Mouse (Mus musculus): ENCODE results near the gene Il10ra.

The Il10ra gene

DNA sequence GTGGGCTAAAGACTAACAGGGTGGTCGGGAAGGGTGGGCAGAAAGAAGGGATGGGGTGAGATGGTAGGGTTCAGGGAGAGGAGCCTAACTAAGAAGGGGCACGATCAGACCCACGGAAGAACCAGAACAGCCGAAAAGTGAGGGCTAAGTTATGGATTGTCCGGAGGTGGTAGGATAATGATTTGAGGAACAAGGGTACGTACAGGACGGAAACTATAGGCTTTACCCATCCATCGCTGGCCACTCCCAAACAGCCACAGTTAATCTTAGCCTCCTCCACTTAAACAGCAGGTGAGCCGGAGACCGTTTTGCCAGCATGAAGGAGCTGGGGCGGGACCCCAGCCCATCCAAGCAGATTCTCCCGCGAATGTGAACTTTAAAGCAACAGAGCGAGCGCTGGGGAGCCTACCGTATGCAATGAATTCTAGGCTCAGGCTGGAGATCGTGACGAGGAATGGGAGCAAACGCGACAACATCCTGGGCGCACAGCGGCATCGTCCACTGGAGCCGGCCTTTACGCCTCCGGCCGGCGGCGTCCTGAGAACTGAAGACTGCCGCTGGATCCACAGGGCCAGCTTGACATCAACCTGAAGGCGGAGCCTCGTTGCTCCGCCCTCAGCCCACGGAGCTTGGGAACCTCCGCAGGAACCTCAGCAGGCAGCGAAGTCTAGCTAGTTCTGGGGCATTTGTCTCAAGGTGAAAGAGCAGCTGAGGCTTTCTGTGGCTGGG lies at the start of gene Il10ra:
Il10ra (minus strand) TSS at position 553 of the 729 bp plus-strand sequence.
- DNase-seq: peak; percentile 62 to 79

DNA sequence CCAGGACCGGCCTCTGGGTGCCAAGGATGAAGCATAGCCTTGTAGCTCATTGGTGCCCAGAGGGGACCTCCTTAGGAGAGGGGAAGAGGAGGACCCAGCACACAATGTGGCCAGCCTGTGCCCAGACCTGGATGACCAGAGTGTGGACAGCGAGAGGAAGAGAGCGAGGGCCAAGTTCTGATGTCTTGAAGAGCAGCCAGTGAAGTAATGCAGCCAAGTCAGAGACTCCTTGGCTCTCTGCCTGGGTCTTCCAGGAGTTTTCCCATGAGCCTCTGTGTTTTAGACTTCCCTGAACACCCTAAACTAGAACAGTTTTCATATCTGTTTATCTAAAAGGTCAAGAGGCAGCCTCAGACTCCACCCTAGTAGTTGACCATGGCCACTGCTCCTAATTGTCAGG lies 48.7 kb upstream of the Il10ra start:
- peak; percentile 37 to 63 for DNase-seq

GRCm38 (mm10) chr9:45313913-45314312 lies 45.0 kb upstream of the Il10ra start:
- DNase-seq: no peak

DNA sequence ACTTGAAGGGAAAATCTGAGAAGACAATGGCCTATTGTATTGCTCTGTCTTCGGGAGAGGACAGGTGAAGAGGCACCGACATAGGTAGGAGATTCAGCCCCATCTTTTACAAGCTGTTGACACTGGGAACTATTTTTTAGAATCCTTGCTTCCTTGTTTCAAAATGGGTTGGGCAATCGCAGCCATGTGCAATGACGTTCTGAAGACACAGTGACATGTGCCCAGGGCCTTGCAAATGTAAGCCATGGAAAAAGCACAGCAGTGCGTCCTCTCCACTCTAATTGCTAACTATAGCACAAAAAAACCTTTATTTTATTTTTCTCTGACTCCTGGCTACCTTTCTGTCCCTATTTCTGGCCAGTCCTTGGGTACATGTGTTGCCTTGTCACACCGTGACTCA lies 42.9 kb upstream of the Il10ra start:
- no peak for DNase-seq

DNA sequence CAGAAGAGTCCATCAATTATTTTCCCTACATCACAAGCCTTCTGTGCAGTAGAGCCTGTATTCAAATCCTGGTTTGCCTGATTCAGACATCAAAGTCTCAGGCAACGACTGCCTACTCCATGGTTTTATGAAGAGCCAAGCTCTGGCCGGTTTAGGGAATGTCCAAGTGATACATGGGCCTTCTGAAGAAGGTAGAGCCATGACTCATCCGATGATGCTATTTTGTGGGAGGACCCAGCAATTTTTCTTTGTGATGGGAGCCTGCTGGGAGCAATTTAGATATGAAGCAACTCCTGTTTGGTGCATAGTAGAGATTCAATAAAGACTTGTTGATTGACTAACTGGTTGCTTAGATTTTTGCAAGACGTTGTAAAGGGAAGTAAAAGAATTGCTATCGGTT lies 39.6 kb upstream of the Il10ra start:
- DNase-seq: no peak

DNA sequence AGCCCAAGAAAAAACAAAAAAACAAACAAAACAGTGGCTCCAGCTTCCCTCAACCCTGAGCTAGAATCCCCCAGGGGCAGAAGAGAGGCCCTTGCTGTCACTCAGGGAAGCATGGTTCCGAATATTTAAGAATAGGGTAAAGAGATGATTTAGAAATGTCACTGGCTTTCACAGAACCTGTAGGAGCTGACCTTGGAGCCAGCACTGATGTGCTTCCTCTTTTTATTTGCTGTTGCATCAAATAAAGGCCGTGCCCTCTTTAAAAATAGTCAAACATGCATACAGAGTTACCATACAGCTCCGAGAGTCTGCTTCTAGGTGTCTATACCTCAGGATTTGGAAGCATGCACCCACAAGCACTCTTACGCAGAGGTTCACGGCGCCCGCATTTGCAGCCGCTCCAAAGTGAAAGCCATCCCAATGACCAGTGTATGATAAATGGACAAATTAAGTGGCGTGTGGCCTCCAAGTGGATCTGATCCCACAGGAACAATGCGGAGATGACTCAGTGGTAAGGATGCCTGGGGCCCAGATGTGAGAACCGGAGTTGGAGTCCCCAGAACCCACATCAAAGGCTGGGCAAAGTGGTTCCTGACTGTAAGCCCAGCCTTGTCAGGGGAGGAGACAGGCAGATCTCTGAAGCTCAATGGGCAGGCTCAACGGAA lies 37.9 kb upstream of the Il10ra start:
- DNase-seq: no peak

GRCm38 (mm10) chr9:45301771-45302170 lies 32.8 kb upstream of the Il10ra start:
- DNase-seq: no peak

DNA sequence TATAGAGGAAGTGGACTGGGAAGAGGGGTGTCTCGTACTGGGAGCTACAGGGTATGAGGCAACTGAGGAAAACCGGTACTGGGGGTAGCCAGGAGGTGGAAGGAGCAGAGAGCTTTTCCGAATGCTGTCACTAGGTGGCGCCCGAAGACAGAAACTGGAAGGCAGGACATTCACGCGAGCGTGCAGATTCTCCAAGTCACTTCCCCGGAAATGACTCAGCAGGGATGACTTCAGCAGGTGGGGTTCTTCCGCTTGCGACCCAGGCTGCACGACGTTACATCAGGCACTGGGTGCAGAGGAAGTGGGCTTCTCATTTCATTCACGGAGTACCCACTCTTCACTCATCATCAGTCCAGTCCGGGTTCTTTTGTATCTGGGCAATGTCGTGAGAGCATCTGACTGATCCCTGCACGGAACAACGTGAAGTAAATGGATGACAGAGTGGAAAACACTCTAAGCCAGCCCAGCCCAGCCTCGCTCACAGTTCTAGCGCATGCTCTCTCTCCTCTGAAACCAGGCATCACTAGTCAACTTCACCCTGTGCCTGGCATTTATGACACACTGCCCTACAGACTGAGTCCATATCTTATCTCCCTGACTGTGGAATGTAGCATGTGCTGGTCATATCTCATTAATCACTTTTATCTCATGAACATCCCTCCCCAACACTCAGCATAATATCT lies 31.6 kb upstream of the Il10ra start:
- DNase-seq: peak; percentile 93 to 96

GRCm38 (mm10) chr9:45299231-45300006 lies 30.5 kb upstream of the Il10ra start:
- peak; percentile 31 to 71 for DNase-seq

DNA sequence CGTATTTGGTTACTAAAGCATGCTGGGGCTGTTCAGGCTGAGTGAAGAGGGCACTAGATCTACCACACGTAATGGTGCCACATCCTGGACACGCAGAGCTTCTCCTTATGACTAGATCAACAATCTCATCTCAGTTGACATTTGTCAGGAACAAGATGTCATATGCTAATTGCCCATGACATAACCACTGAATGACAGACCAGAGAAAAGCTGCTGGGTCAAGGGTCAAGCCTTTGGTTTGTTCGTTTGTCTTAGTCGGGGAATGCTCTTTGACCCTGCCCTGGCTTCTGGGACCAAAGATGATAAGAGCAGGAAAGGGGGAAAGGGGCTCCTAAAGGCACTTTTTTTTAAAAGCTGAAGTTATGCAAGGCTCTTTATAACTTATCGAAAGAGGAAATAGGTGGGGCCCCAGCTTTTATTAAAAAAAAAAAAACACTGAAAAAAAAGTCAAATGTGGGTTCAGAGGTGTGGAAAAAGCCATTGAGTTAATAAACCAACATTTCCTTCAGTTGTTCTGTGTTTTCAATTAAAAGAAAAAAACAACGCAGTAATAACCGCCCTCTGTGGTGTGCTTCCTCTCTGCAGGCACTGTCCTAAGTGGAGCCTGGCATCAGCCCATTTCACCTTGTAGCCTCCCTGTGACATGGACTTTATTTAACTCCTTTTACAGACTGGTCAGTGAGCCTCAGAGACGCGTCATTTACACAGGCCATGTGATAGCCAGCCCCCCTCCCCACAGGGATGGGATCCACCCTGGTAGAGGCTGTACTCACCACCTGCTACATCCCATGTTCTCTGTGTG lies 25.5 kb upstream of the Il10ra start:
- DNase-seq: no peak

DNA sequence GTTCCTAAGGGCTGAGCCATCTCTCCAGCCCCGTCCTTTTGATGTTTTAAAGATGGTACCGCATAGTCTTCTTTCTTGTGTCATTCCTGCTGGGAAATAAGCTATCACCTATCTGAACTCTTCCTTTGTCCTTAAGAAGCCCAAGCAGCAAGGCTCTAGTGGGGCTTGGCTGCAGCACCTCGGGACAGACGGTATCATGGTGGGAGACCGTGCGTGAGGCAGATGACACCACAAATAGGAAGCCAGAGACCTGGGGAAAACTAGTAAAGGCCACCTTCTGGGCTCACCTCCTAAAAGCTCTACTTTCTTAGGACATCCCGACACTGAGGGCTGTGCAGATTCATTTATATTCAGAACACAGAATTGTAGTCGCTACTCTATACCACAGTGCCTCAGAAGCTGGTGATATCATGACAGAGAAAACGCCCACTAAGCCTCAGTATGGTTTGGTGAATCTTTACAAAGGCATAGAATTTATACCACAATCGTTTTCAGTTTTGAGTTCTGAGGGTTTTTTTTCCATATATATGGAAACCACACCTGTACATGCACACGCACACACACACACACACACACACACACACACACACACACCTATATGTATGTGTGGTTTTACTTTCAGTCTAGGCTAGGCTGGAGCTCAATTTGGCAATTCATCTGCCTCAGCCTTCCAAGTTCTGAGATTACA lies 22.7 kb upstream of the Il10ra start:
- DNase-seq: no peak

GRCm38 (mm10) chr9:45282466-45282865 lies 13.5 kb upstream of the Il10ra start:
- DNase-seq: no peak

- no peak for DNase-seq
Observed at GRCm38 (mm10) chr9:45280891-45281290, 11.9 kb upstream of the Il10ra start.

DNA sequence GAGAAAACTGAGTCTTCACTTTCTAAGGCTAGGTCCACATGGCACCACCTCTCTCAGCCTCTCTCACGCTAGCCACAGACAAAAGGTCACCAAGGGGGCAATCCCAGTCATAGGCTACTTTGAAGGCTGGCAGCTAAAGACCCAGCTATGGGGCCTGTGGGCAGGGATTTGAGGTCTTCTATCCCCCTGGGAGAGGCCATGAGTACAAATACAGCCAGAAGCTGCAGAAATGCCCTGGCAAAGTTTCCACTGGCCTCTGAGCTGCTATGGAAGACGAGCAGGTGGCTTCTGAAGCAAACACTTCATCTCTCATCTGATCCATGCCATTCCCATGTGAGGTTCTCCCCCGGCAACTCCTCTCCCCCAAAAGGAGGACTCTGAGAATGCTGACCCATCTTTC lies 11.1 kb upstream of the Il10ra start:
- DNase-seq: no peak

- DNase-seq: no peak
Observed at GRCm38 (mm10) chr9:45274635-45275034, 5.7 kb upstream of the Il10ra start.

GRCm38 (mm10) chr9:45274218-45274617 lies 5.3 kb upstream of the Il10ra start:
- DNase-seq: no peak

- no peak for DNase-seq
Observed at GRCm38 (mm10) chr9:45272213-45272612, 3.3 kb upstream of the Il10ra start.

DNA sequence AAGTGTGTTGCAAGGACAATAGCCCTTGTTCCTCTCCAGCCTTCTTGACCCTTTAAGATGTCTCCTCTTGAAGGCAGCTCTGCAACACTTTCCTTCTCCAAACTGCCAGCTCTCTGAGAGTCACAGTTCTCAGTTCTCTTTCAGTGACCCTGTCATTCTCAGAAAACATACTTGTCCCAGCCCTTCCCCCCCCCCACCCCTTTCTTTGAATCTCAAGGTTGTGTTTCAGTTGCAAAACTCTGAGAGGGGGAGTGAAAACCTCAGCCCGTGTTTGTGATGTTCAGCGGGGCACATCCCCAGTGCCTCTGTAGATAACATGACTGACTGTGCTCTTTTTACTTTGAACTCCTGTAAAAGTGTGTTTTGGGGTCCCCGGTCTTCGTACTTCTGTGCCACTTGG lies 870 bp downstream of the Il10ra start:
- DNase-seq: no peak

DNA sequence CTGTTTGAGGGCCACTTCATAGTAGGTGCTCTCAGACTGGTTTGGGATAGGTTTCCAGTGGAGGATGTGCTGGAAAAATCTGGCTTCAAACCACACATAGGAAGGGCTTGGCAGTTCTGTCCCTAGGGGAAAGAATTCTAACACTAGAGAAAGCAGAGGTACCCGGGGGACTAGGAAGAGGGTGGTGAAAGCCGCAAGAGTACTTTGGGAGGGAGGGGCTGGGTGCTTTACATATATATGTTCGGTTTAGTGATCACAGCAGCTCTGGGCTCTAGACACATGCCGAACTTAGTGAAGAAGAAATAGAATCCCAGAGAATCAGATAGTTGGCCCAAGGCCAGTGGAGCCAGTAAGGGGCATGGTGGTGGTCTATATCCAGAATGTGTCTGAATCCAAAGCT lies 1.9 kb downstream of the Il10ra start:
- no peak for DNase-seq

DNA sequence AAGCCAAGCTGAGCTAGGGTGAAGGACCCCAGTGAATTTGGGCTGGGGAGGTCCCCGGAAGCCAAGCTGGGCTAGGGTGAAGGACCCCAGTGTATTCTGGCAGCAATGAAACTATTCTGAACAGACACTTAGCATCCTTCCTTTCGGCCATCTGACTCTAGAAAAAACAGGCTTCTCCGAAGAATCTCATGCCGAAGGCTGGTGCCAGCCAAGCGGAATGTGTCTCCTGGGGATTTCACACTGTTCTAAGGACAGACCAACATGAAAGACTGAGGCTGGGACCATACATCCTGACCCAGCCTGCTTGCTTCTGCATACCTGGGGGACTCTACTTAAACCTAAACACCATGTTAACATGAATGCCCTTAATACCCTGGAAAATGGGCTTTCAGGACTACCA lies 7.1 kb downstream of the Il10ra start:
- DNase-seq: no peak

DNA sequence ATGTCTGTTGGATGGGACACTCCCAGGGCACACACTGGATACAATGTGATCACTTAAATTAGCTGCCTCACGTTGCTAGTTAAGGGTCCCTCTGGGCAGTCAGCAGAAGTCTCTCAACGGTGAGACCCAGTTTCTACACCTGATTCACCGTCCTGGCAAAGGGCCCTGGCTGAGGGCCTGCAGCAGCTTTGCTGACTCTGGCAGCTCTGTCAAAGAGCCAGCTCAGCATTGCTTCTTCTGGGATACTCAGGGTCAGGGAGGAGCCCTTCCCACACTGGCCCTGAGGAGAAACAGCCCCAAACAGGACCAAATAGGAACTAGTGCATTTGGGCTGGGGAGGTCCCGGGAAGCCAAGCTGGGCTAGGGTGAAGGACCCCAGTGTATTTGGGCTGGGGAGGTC lies 7.5 kb downstream of the Il10ra start:
- DNase-seq: peak; percentile 82 to 86

GRCm38 (mm10) chr9:45259065-45259464 lies 9.9 kb downstream of the Il10ra start:
- DNase-seq: no peak
